Comparison of ENCODE assay signal across 8 mouse cellular contexts in the genomic region with DNA sequence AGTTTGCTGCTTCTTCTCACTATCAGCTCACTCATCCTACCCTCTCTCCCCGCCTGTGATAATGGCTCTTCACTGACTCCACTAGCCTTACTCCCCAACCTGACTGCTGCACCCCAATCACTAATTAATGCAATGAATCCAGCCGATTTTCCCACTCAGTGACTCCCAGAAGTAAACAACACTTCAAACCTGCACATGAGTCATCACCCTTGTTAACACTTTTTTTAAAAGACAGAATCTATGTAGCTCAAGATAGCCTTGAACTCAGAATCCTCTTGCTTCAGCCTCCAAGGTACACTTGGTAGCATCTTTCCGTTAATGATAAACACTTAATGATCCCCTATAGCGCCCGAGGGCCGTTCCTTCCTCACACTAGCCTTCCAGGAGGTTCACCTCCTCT. TPM values are rescaled to one million over a fixed set of nuclear protein-coding genes. Genes with fewer than 3 reads are reported as not detected.
DNase-seq lines count a peak whose midpoint lies in the region; ATAC-seq lines count a peak whose summit lies in the region.

No protein-coding gene starts in this region.

- H3K4me1 ChIP-seq in heart, embryonic 15.5 days (replicated peaks): peaks cover 18% of the 10 kb centered on the region
- peaks cover 27% of the 10 kb centered on the region for H3K4me1 ChIP-seq in hindbrain, embryonic 13.5 days (replicated peaks)
- H3K4me1 ChIP-seq in midbrain, embryonic 15.5 days: peaks cover 33% of the 10 kb centered on the region

- WGBS in heart, embryonic 15.5 days: 3% methylated on average over 6 of the region's 6 CpGs
- 7% methylated on average over 6 of the region's 6 CpGs for WGBS in hindbrain, embryonic 13.5 days
- WGBS in midbrain, embryonic 15.5 days: 4% methylated on average over 6 of the region's 6 CpGs

- H3K36me3 ChIP-seq in heart, embryonic 15.5 days: no peaks in the 10 kb centered on the region
- H3K36me3 ChIP-seq in hindbrain, embryonic 13.5 days: peaks cover 8% of the 10 kb centered on the region
- H3K36me3 ChIP-seq in midbrain, embryonic 15.5 days (replicated peaks): peaks cover 6% of the 10 kb centered on the region; the same call in 1 of the 2 replicates

- no peak for DNase-seq in heart, postnatal 25 days (ENCODE audit: low spot score)
- peak; percentile 39 for DNase-seq in adipocyte (ENCODE audit: low spot score)
- DNase-seq in thymus, postnatal 25 days: no peak

- H3K9ac ChIP-seq in heart, embryonic 15.5 days: peak overlapping the region; percentile 87
- peak overlapping the region; percentile 85 for H3K9ac ChIP-seq in hindbrain, embryonic 13.5 days
- peak overlapping the region; percentile 85 for H3K9ac ChIP-seq in midbrain, embryonic 15.5 days

- peak overlapping the region; percentile 87 for H3K4me3 ChIP-seq in heart, embryonic 15.5 days
- H3K4me3 ChIP-seq in hindbrain, embryonic 13.5 days: peak overlapping the region; percentile 71
- peak overlapping the region; percentile 67 for H3K4me3 ChIP-seq in midbrain, embryonic 15.5 days

- H3K4me2 ChIP-seq in heart, embryonic 15.5 days: peak overlapping the region; percentile 93
- peak overlapping the region; percentile 60 for H3K4me2 ChIP-seq in hindbrain, embryonic 13.5 days
- peak overlapping the region; percentile 77 for H3K4me2 ChIP-seq in midbrain, embryonic 15.5 days

- H3K9me3 ChIP-seq in heart, embryonic 15.5 days (replicated peaks): no peaks in the 10 kb centered on the region
- no peaks in the 10 kb centered on the region for H3K9me3 ChIP-seq in hindbrain, embryonic 13.5 days
- no peaks in the 10 kb centered on the region for H3K9me3 ChIP-seq in midbrain, embryonic 15.5 days

- peak overlapping the region; percentile 70; the same call in 1 of the 2 replicates for H3K27ac ChIP-seq in heart, embryonic 15.5 days
- peak overlapping the region; percentile 91 for H3K27ac ChIP-seq in hindbrain, embryonic 13.5 days
- peak overlapping the region; percentile 88 for H3K27ac ChIP-seq in midbrain, embryonic 15.5 days

- intact Hi-C loops in heart, postnatal 25 days (cut with DNase I): loop anchor here (2.0 kb wide), 1 partner anchor 84 kb away; a partner anchor contains a TSS

- peaks cover 31% of the 10 kb centered on the region for H3K27me3 ChIP-seq in heart, embryonic 15.5 days
- H3K27me3 ChIP-seq in hindbrain, embryonic 13.5 days: peaks cover 33% of the 10 kb centered on the region
- 0 out of 2 replicates have a peak, but pooled peaks cover 3% of the 10 kb centered on the region for H3K27me3 ChIP-seq in midbrain, embryonic 15.5 days (replicated peaks)

- no peak for ATAC-seq in heart, embryonic 15.5 days (replicated peaks; ENCODE audit: insufficient number of reproducible peaks, insufficient read depth, low FRiP score, low read depth)
- ATAC-seq in hindbrain, embryonic 13.5 days (ENCODE audit: low FRiP score): no peak
- ATAC-seq in midbrain, embryonic 15.5 days (replicated peaks): no peak
- no peak for ATAC-seq in CD4-positive, CD25-positive, alpha-beta regulatory T cell, adult 4 months
- no peak for ATAC-seq in cerebellum, adult (ENCODE audit: insufficient number of reproducible peaks, low FRiP score, low TSS enrichment)

RNA-seq across cellular contexts. Expression of a gene that starts 0.8 kb away (rescaled TPM):
- polyA plus RNA-seq in heart, embryonic 15.5 days (2015; fragmentation: Nextera tagmentation; extraction: Ambion mirVana): 11.3 and 12.6 TPM in 2 replicates
- 10 to 100 TPM; 48.0 to 50.5 TPM for total RNA-seq in heart, postnatal 25 days (2021)
- polyA plus RNA-seq in hindbrain, embryonic 13.5 days (2015; fragmentation: Nextera tagmentation; extraction: Ambion mirVana): 18.6 and 19.3 TPM in 2 replicates
- 20.6 and 21.6 TPM in 2 replicates for polyA plus RNA-seq in midbrain, embryonic 15.5 days (2015; fragmentation: Nextera tagmentation; extraction: Ambion mirVana)
- 1 to 10 TPM; 6.8 to 9.5 TPM for polyA plus RNA-seq in CD4-positive, CD25-positive, alpha-beta regulatory T cell, adult 4 months (2017; shearing (Covaris generic))

RNA-seq across cellular contexts. Expression of a gene that starts 3.1 kb away (rescaled TPM):
- 0.88 and 2.4 TPM in 2 replicates for polyA plus RNA-seq in heart, embryonic 15.5 days (2015; fragmentation: Nextera tagmentation; extraction: Ambion mirVana)
- 1 to 10 TPM; 1.3 to 2.4 TPM for total RNA-seq in heart, postnatal 25 days (2021)
- polyA plus RNA-seq in hindbrain, embryonic 13.5 days (2015; fragmentation: Nextera tagmentation; extraction: Ambion mirVana): 49.1 and 50.5 TPM in 2 replicates
- 70.6 and 75.6 TPM in 2 replicates for polyA plus RNA-seq in midbrain, embryonic 15.5 days (2015; fragmentation: Nextera tagmentation; extraction: Ambion mirVana)
- polyA plus RNA-seq in CD4-positive, CD25-positive, alpha-beta regulatory T cell, adult 4 months (2017; shearing (Covaris generic)): not detected

RNA-seq across cellular contexts. Expression of a gene that starts 32.6 kb away (rescaled TPM):
- polyA plus RNA-seq in heart, embryonic 15.5 days (2015; fragmentation: Nextera tagmentation; extraction: Ambion mirVana): not detected in 2 replicates
- total RNA-seq in heart, postnatal 25 days (2021): not detected
- not detected in 2 replicates for polyA plus RNA-seq in hindbrain, embryonic 13.5 days (2015; fragmentation: Nextera tagmentation; extraction: Ambion mirVana)
- not detected in 2 replicates for polyA plus RNA-seq in midbrain, embryonic 15.5 days (2015; fragmentation: Nextera tagmentation; extraction: Ambion mirVana)
- under 1 TPM; 0.10 to 0.35 TPM for polyA plus RNA-seq in CD4-positive, CD25-positive, alpha-beta regulatory T cell, adult 4 months (2017; shearing (Covaris generic))

RNA-seq across cellular contexts. Expression of a gene that starts 59.2 kb away (rescaled TPM):
- 441 and 490 TPM in 2 replicates for polyA plus RNA-seq in heart, embryonic 15.5 days (2015; fragmentation: Nextera tagmentation; extraction: Ambion mirVana)
- total RNA-seq in heart, postnatal 25 days (2021): 100 to 1,000 TPM; 146 to 167 TPM
- polyA plus RNA-seq in hindbrain, embryonic 13.5 days (2015; fragmentation: Nextera tagmentation; extraction: Ambion mirVana): 386 and 398 TPM in 2 replicates
- 351 and 354 TPM in 2 replicates for polyA plus RNA-seq in midbrain, embryonic 15.5 days (2015; fragmentation: Nextera tagmentation; extraction: Ambion mirVana)
- 100 to 1,000 TPM; 665 to 860 TPM for polyA plus RNA-seq in CD4-positive, CD25-positive, alpha-beta regulatory T cell, adult 4 months (2017; shearing (Covaris generic))

RNA-seq across cellular contexts. Expression of a gene that starts 59.2 kb away (rescaled TPM):
- polyA plus RNA-seq in heart, embryonic 15.5 days (2015; fragmentation: Nextera tagmentation; extraction: Ambion mirVana): 2.0 and 2.5 TPM in 2 replicates
- 1 to 10 TPM; 2.3 to 2.9 TPM for total RNA-seq in heart, postnatal 25 days (2021)
- 5.7 and 6.8 TPM in 2 replicates for polyA plus RNA-seq in hindbrain, embryonic 13.5 days (2015; fragmentation: Nextera tagmentation; extraction: Ambion mirVana)
- 5.9 and 7.0 TPM in 2 replicates for polyA plus RNA-seq in midbrain, embryonic 15.5 days (2015; fragmentation: Nextera tagmentation; extraction: Ambion mirVana)
- polyA plus RNA-seq in CD4-positive, CD25-positive, alpha-beta regulatory T cell, adult 4 months (2017; shearing (Covaris generic)): 1 to 10 TPM; 2.3 to 3.4 TPM

Comparison
In these comparisons a context has a peak if more than half of its experiments do, and no peak if none do; other contexts are left out.
1. RNA of a gene that starts 3.1 kb away (polyA plus RNA-seq): 70.6 to 75.6 TPM in midbrain, embryonic 15.5 days and 49.1 to 50.5 TPM in hindbrain, embryonic 13.5 days; 0.88 to 2.4 TPM in heart, embryonic 15.5 days and not detected in CD4-positive, CD25-positive, alpha-beta regulatory T cell, adult 4 months; every median in the first group is over 10 times any median in the second.
2. Peak in every context shown above with its lines, with median percentiles within 50 percentile points of each other: H3K27ac ChIP-seq, H3K4me2 ChIP-seq, H3K4me3 ChIP-seq and H3K9ac ChIP-seq.